Mouse (Mus musculus): Measurements from ENCODE around the gene Dnajc30. TPM values are rescaled to one million over a fixed set of nuclear protein-coding genes. Genes with fewer than 3 reads are reported as not detected.

The Dnajc30 gene
- polyA plus RNA-seq, 1 experiment = 5.9 TPM

DNA sequence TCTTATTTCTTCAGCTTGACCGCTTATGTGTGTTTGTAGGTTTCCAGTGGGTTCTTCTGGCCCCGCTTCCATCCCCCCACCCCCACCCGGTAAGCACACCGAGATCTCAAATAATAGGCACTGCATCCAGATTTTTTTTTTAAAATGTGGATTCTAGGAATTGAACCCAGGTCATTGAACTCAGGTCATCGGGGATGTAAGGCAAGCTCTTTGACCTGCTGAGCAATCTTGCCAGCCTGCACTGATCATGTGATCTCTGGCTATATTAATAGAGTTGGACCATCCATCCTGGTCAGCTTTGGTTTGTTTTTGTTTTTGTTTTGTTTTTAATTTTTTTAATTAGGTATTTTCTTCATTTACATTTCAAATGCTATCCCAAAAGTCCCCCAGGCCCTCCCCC lies 31.4 kb upstream of the Dnajc30 start:
- Histone ChIP-seq H3K4me3 (replicated peaks) (no peak overlapping the region), H3K9me3 (ENCODE audit: control insufficient read depth, low read length) (peaks cover 11% of the 10 kb centered on the region), H3K27me3 (ENCODE audit: control insufficient read depth) (no peaks in the 10 kb centered on the region), H3K4me1 (ENCODE audit: control insufficient read depth) (peaks cover 5% of the 10 kb centered on the region), H3K36me3 (ENCODE audit: control insufficient read depth) (no peaks in the 10 kb centered on the region)
- TF ChIP-seq TAL1 (IDR thresholded peaks at IDR 0.05; ENCODE audit: low read length) (no peak), GATA1 (IDR thresholded peaks at IDR 0.05; ENCODE audit: low read length) (no peak)

DNA sequence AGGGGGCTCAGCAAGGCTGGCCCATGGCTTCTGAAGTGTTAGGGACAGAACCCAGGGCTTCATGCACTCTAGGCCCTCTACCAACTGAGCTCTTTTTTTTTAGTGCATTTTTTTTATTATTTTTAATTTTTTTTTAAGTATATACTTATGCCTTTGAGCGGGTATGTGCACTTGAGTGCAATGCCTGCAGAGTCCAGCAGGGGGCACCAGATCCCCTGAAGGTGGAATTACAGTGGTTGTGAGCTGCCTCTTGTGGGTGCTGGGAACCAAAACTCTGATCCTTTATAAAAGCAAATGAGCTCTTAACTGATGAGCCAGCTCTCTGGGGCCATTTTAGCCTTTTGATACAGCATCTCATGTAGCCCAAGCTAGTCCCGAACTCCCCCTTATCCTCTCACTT lies 29.4 kb upstream of the Dnajc30 start:
- no peak for TF ChIP-seq GATA1 (IDR thresholded peaks at IDR 0.05; ENCODE audit: low read length)
- TF ChIP-seq TAL1 (IDR thresholded peaks at IDR 0.05; ENCODE audit: low read length) = no peak
- Histone ChIP-seq H3K36me3 (ENCODE audit: control insufficient read depth) (no peaks in the 10 kb centered on the region), H3K27me3 (ENCODE audit: control insufficient read depth) (no peaks in the 10 kb centered on the region), H3K4me1 (ENCODE audit: control insufficient read depth) (peaks cover 7% of the 10 kb centered on the region), H3K9me3 (ENCODE audit: control insufficient read depth, low read length) (peaks cover 11% of the 10 kb centered on the region), H3K4me3 (replicated peaks) (no peak overlapping the region)

DNA sequence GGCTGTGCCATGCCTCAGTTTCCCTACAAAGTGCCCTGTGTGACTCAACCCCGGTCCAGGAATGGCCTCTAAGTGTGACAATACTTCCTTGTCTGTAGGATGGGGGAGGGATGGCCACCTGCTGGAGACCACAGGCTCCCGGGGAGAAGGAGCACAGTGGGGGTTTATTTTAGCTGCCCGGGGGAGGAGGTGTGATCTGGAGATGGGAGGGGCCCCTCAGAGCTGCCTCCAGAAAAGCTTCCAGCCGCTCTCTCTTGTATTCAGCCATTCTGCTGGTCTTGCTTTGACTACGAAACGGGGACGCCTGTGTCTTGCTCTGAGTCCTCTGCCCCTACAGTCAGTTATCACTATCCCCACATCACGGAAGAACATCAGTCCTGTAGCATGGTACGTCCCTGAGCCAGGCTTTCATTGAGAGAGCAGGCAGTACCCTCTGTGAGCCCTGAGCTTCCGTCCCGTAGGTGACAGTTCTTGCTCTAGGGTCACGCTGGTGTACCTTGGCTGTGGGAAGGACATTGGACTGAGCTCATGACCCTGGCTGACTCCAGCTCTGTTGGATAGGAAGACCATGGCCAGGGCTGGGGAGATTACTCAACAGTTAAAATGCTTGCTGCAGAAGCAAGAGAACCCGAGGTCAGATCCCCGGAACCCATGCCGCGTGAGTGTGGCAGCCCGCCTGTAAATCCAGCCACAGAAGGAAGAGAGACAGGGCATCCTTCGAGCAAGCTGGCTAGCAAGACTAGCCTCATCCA lies 28.2 kb upstream of the Dnajc30 start:
- no peak overlapping the region for H3K4me3 ChIP-seq (replicated peaks)
- H3K9me3 ChIP-seq (ENCODE audit: control insufficient read depth, low read length) = peaks cover 11% of the 10 kb centered on the region
- peaks cover 19% of the 10 kb centered on the region for H3K4me1 ChIP-seq (ENCODE audit: control insufficient read depth)
- H3K36me3 ChIP-seq (ENCODE audit: control insufficient read depth) = no peaks in the 10 kb centered on the region
- TF ChIP-seq GATA1 (IDR thresholded peaks at IDR 0.05; ENCODE audit: low read length) (no peak), TAL1 (IDR thresholded peaks at IDR 0.05; ENCODE audit: low read length) (no peak)
- no peaks in the 10 kb centered on the region for H3K27me3 ChIP-seq (ENCODE audit: control insufficient read depth)

DNA sequence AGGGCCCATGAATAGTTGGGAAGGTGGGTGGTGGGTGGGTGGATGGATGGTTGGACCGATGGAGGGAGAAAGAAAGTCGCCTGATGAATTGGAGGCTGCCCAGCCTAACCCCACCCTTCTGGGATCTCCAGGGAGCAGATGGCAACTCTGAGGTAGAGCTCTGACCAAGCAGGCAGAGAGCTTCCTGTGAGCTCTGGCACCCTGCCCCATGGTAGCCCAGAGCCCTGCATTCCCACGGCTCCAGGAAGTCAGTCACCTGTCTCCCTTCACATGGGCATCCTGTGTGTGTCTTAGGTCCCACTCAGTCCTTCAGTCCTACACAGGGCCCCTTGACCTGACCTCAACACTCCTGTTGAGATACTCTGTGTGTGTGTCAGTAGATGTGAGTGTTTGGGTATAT lies 26.1 kb upstream of the Dnajc30 start:
- Histone ChIP-seq H3K4me1 (ENCODE audit: control insufficient read depth) (peaks cover 37% of the 10 kb centered on the region), H3K4me3 (replicated peaks) (no peak overlapping the region), H3K36me3 (ENCODE audit: control insufficient read depth) (no peaks in the 10 kb centered on the region), H3K9me3 (ENCODE audit: control insufficient read depth, low read length) (peaks cover 11% of the 10 kb centered on the region), H3K27me3 (ENCODE audit: control insufficient read depth) (no peaks in the 10 kb centered on the region)
- TF ChIP-seq TAL1 (IDR thresholded peaks at IDR 0.05; ENCODE audit: low read length) (no peak), GATA1 (IDR thresholded peaks at IDR 0.05; ENCODE audit: low read length) (no peak)

DNA sequence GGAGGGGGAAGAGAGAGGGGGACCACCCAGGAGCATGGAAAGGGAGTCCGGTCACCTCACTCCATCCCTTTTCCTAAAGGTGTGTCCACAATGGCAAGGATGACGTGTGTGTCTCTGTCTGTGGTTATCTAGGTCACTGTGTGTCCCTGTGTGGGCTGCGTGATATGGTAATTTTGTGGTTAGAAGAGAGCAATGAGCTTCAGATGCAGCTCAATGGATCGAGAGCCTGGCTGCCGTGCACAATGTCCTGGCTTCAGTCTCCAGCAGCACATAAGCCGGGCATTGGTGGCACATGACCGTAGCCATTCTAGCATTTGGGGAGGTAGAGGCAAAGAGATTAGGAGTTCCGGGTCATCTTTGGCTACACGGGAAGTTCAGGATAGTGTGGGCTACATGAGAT lies 24.5 kb upstream of the Dnajc30 start:
- H3K4me1 ChIP-seq (ENCODE audit: control insufficient read depth) = peaks cover 38% of the 10 kb centered on the region
- no peaks in the 10 kb centered on the region for H3K36me3 ChIP-seq (ENCODE audit: control insufficient read depth)
- no peaks in the 10 kb centered on the region for H3K27me3 ChIP-seq (ENCODE audit: control insufficient read depth)
- peaks cover 6% of the 10 kb centered on the region for H3K9me3 ChIP-seq (ENCODE audit: control insufficient read depth, low read length)
- no peak for TF ChIP-seq GATA1 (IDR thresholded peaks at IDR 0.05; ENCODE audit: low read length)
- TF ChIP-seq TAL1 (IDR thresholded peaks at IDR 0.05; ENCODE audit: low read length) = no peak
- no peak overlapping the region for H3K4me3 ChIP-seq (replicated peaks)

DNA sequence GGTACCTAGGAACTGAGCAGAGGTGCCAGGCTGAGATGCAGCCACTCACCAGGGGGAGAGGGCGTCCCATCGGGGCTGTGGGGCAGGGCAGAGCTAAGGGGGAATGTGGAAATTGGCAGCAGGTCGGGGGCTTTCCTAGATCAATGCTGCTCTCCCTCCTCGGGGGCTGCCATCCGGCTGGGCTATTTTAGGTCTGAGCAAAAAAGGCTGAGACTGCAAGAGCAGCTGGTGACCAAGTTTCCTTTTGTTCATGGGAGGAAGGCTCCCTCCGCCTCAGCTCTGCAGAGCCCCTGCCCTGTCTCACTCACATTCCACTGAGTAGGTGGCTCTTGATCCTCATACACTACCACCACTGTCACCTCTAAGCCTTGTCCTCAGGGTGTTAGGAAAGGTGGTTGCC lies 23.9 kb upstream of the Dnajc30 start:
- TF ChIP-seq GATA1 (IDR thresholded peaks at IDR 0.05; ENCODE audit: low read length) = no peak
- no peak for TF ChIP-seq TAL1 (IDR thresholded peaks at IDR 0.05; ENCODE audit: low read length)
- Histone ChIP-seq H3K27me3 (ENCODE audit: control insufficient read depth) (no peaks in the 10 kb centered on the region), H3K9me3 (ENCODE audit: control insufficient read depth, low read length) (peaks cover 1% of the 10 kb centered on the region; the same call in 1 of the 2 replicates), H3K4me1 (ENCODE audit: control insufficient read depth) (peaks cover 38% of the 10 kb centered on the region), H3K4me3 (replicated peaks) (no peak overlapping the region), H3K36me3 (ENCODE audit: control insufficient read depth) (no peaks in the 10 kb centered on the region)

DNA sequence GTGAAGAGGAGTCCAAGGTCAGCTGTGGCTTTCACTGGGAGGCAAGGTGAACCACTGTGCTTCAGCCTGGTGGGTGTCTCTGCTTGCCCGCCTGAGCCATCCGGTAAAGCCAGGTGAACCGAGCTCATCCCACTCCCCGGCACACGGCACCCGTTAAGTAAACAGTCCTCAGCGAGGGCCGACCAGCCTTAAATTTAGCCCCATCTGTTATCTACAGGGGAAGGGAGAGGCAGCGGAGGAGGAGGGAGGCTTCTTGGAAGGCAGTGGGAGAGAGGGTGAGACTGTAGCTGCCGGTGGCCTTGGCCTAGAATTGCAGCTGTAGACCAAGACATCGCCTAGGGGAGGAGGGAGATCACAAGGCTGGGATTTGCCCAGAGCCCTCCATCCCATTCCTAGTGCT lies 23.2 kb upstream of the Dnajc30 start:
- Histone ChIP-seq H3K27me3 (ENCODE audit: control insufficient read depth) (no peaks in the 10 kb centered on the region), H3K9me3 (ENCODE audit: control insufficient read depth, low read length) (no peaks in the 10 kb centered on the region), H3K4me1 (ENCODE audit: control insufficient read depth) (peaks cover 38% of the 10 kb centered on the region), H3K4me3 (replicated peaks) (no peak overlapping the region), H3K36me3 (ENCODE audit: control insufficient read depth) (peaks cover 2% of the 10 kb centered on the region; the same call in 1 of the 2 replicates)
- TF ChIP-seq GATA1 (IDR thresholded peaks at IDR 0.05; ENCODE audit: low read length) = no peak
- no peak for TF ChIP-seq TAL1 (IDR thresholded peaks at IDR 0.05; ENCODE audit: low read length)

DNA sequence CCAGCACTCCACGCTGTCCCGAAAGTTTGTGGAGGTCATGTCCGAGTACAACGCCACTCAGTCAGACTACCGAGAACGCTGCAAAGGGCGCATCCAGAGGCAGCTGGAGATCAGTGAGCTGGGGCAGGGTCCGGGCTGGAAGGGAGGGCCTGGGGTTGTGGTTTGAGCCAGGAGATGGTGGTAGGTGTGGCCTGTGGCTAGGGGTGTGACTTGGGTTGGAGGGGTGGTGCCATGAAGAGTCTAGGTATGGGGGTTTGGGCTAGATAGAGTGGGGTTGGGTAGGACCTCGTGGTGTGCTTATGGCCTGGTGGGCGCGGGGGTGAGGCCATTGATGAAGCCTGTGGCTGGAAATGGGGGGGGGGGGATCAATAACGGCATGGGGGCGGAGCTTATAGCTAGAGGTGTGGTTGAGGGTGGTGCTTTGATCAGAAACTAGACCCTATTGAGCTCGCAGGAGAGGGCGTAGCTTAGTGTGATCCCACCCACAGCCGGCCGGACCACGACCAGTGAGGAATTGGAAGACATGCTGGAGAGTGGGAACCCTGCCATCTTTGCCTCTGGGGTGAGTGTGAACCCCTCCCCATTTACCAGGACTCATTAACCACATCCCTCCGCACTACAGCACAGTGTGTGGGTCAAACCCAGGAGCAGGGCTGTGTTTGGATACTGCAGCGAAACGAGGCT lies 21.8 kb upstream of the Dnajc30 start:
- H3K4me3 ChIP-seq (replicated peaks) = peak overlapping the region; percentile 48
- no peak for TF ChIP-seq TAL1 (IDR thresholded peaks at IDR 0.05; ENCODE audit: low read length)
- no peak for TF ChIP-seq GATA1 (IDR thresholded peaks at IDR 0.05; ENCODE audit: low read length)
- no peaks in the 10 kb centered on the region for H3K27me3 ChIP-seq (ENCODE audit: control insufficient read depth)
- H3K4me1 ChIP-seq (ENCODE audit: control insufficient read depth) = peaks cover 38% of the 10 kb centered on the region
- no peaks in the 10 kb centered on the region for H3K9me3 ChIP-seq (ENCODE audit: control insufficient read depth, low read length)
- H3K36me3 ChIP-seq (ENCODE audit: control insufficient read depth) = peaks cover 2% of the 10 kb centered on the region; the same call in 1 of the 2 replicates

DNA sequence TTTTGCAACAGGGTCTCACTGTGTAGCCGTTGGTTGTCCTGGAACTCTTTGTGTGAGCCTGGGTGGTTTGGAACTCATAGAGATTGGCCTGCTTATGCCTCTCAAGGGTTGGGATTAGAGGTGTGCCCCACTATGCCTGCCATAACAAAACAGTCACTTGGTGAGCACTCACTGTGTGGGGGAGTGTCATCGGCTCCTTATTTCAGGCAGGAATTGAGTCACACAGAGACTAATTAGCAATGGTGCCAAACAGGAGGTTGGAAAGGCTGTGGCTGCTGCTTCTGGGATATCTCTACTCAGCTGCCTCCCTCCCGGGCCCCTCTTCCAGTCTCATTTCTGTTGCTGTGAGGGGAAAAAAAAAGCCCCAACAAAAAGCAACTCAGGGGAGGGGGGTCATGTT lies 19.4 kb upstream of the Dnajc30 start:
- Histone ChIP-seq H3K4me1 (ENCODE audit: control insufficient read depth) (peaks cover 32% of the 10 kb centered on the region), H3K4me3 (replicated peaks) (no peak overlapping the region)

More for the DNA sequence above, 19.4 kb upstream of the Dnajc30 start:
- no peaks in the 10 kb centered on the region for H3K27me3 ChIP-seq (ENCODE audit: control insufficient read depth)
- H3K36me3 ChIP-seq (ENCODE audit: control insufficient read depth) = peaks cover 2% of the 10 kb centered on the region; the same call in 1 of the 2 replicates
- H3K9me3 ChIP-seq (ENCODE audit: control insufficient read depth, low read length) = no peaks in the 10 kb centered on the region
- TF ChIP-seq GATA1 (IDR thresholded peaks at IDR 0.05; ENCODE audit: low read length) (no peak), TAL1 (IDR thresholded peaks at IDR 0.05; ENCODE audit: low read length) (no peak)

All from erythroblast, embryonic 14.5 days (primary cell).